In the genomic region with DNA sequence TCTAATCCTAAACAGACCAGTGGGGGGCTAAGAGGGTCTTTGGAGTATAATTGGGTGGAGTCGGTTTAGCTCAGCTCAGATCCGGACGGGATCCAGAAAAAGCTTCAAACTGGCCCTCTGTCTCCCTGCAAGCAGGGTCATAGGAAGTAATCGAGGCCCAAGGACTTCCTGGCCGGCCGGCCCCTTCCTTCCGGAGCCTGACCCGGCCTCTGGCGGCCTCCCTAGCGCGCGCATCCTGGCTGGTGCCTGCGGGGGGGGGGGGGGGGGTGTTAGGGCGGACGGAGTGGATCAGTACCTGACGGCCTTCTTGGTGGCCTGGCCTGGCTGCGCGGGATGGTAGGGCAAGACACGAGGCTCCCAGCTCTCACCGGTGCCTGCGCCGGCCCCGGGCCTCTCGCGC, we compare ENCODE assay signal across 8 mouse cellular contexts. TPM values are rescaled to one million over a fixed set of nuclear protein-coding genes. Genes with fewer than 3 reads are reported as not detected.
DNase-seq lines count a peak whose midpoint lies in the region; ATAC-seq and TF ChIP-seq lines count a peak whose summit lies in the region.

No protein-coding gene starts in this region.

- under 1% methylated on average over 24 of the region's 25 CpGs for whole genome bisulfite sequencing in embryonic facial prominence, embryonic 10.5 days
- WGBS in hindbrain, embryonic 11.5 days, result under 1% methylated on average over 18 of the region's 25 CpGs

- H3ac ChIP-seq in myocyte (ENCODE audit: control insufficient read depth, insufficient read length), result peak overlapping the region; percentile 53

- H3K79me2 ChIP-seq in myocyte (ENCODE audit: control insufficient read depth, insufficient read depth), result peaks cover 6% of the 10 kb centered on the region

- ATAC-seq in hindbrain, embryonic 11.5 days (ENCODE audit: low FRiP score), result no peak

- H3K9ac ChIP-seq in hindbrain, embryonic 11.5 days (ENCODE audit: low read depth, low read length), result peak overlapping the region; percentile 84

- no peaks in the 10 kb centered on the region for H3K9me3 ChIP-seq in embryonic facial prominence, embryonic 10.5 days
- no peaks in the 10 kb centered on the region for H3K9me3 ChIP-seq in hindbrain, embryonic 11.5 days (ENCODE audit: control insufficient read depth, low read length)

- peak; percentile 4; the same call in 1 of the 2 replicates for TF ChIP-seq CTCF in layer of hippocampus, adult 2 months (conservative IDR thresholded peaks at IDR 0.05)

- peaks cover 42% of the 10 kb centered on the region for H3K4me1 ChIP-seq in embryonic facial prominence, embryonic 10.5 days
- 0 out of 2 replicates have a peak, but pooled peaks cover 3% of the 10 kb centered on the region for H3K4me1 ChIP-seq in hindbrain, embryonic 11.5 days (replicated peaks; ENCODE audit: control insufficient read depth, insufficient read depth, low read length)

- no peak for TF ChIP-seq POLR2A in myocyte (IDR thresholded peaks at IDR 0.05; ENCODE audit: insufficient read length, low read depth)

- no peak for DNase-seq in layer of hippocampus, adult 2 months (ENCODE audit: low spot score in 2 of 2)
- DNase-seq in layer of hippocampus, adult 9-10 months (ENCODE audit: low spot score), result no peak
- peak; percentile 67 for DNase-seq in embryonic facial prominence, embryonic 10.5 days (ENCODE audit: low spot score)
- DNase-seq in hindbrain, embryonic 11.5 days (ENCODE audit: low spot score), result peak; percentile 41
- DNase-seq in liver, result peak; percentile 44
- DNase-seq in c-Kit-positive CD71-positive TER-119-positive erythroid progenitor cells, embryonic 14.5 days (ENCODE audit: low spot score), result no peak
- DNase-seq in ovary, postnatal 14 days (ENCODE audit: low spot score), result no peak

- H3K27ac ChIP-seq in layer of hippocampus, adult 2 months, result peak overlapping the region; percentile 97
- peak overlapping the region; percentile 89 for H3K27ac ChIP-seq in embryonic facial prominence, embryonic 10.5 days (replicated peaks)
- peak overlapping the region; percentile 76 for H3K27ac ChIP-seq in hindbrain, embryonic 11.5 days (ENCODE audit: low read depth, low read length)

- peak overlapping the region; percentile 92 for H3K4me2 ChIP-seq in hindbrain, embryonic 11.5 days (replicated peaks; ENCODE audit: low read depth, low read length)
- peak overlapping the region; percentile 86 for H3K4me2 ChIP-seq in myocyte (ENCODE audit: low read depth)

- peak overlapping the region; percentile 92 for H3K4me3 ChIP-seq in layer of hippocampus, adult 2 months
- peak overlapping the region; percentile 92 for H3K4me3 ChIP-seq in embryonic facial prominence, embryonic 10.5 days
- H3K4me3 ChIP-seq in hindbrain, embryonic 11.5 days (ENCODE audit: low read depth, low read length), result peak overlapping the region; percentile 88
- H3K4me3 ChIP-seq in myocyte, result peak overlapping the region; percentile 28

- peaks cover 37% of the 10 kb centered on the region for H3K36me3 ChIP-seq in embryonic facial prominence, embryonic 10.5 days (replicated peaks)
- peaks cover 11% of the 10 kb centered on the region; the same call in 1 of the 2 replicates for H3K36me3 ChIP-seq in hindbrain, embryonic 11.5 days (ENCODE audit: control insufficient read depth, insufficient read depth, low read length)
- H3K36me3 ChIP-seq in myocyte (ENCODE audit: control insufficient read depth, insufficient read depth), result peaks cover 4% of the 10 kb centered on the region

- peaks cover 62% of the 10 kb centered on the region for H3K27me3 ChIP-seq in embryonic facial prominence, embryonic 10.5 days (replicated peaks; ENCODE audit: low read depth, poor library complexity, severe bottlenecking)
- peaks cover 15% of the 10 kb centered on the region for H3K27me3 ChIP-seq in hindbrain, embryonic 11.5 days (ENCODE audit: control insufficient read depth, insufficient read depth, low read length)
- peaks cover 6% of the 10 kb centered on the region for H3K27me3 ChIP-seq in myocyte (ENCODE audit: control insufficient read depth, insufficient read depth, insufficient read length)

TF ChIP-seq in myocyte, 11 proteins besides CTCF, POLR2A, EP300 and RAD21:
- no peak for TF ChIP-seq TCF12 (IDR thresholded peaks at IDR 0.05; ENCODE audit: insufficient read depth, poor library complexity, severe bottlenecking)
- TF ChIP-seq E2F4 (IDR thresholded peaks at IDR 0.05; ENCODE audit: insufficient read depth), result no peak

RNA-seq across cellular contexts. Expression of gene Chpf, which starts 0.6 kb away (rescaled TPM):
- 10 to 100 TPM; 80.5 to 86.6 TPM for total RNA-seq in layer of hippocampus, adult 2 months (2021)
- 25.3 and 27.0 TPM in 2 replicates for polyA plus RNA-seq in embryonic facial prominence, embryonic 10.5 days (2016; fragmentation: Nextera tagmentation; extraction: Ambion mirVana)
- 17.8 and 20.2 TPM in 2 replicates for polyA plus RNA-seq in hindbrain, embryonic 11.5 days (2014; fragmentation: Nextera tagmentation; extraction: Ambion mirVana)
- polyA plus RNA-seq in myocyte (2012; fragmentation: generic; extraction: Trizol), result 52.1 TPM

RNA-seq across cellular contexts. Expression of gene Tmem198, which starts 0.8 kb away (rescaled TPM):
- total RNA-seq in layer of hippocampus, adult 2 months (2021), result 10 to 100 TPM; 64.0 to 65.4 TPM
- polyA plus RNA-seq in embryonic facial prominence, embryonic 10.5 days (2016; fragmentation: Nextera tagmentation; extraction: Ambion mirVana), result 3.3 and 3.5 TPM in 2 replicates
- 11.1 and 11.6 TPM in 2 replicates for polyA plus RNA-seq in hindbrain, embryonic 11.5 days (2014; fragmentation: Nextera tagmentation; extraction: Ambion mirVana)
- 0.78 TPM for polyA plus RNA-seq in myocyte (2012; fragmentation: generic; extraction: Trizol)

RNA-seq across cellular contexts. Expression of gene Obsl1, which starts 27.8 kb away (rescaled TPM):
- 10 to 100 TPM; 20.6 to 25.9 TPM for total RNA-seq in layer of hippocampus, adult 2 months (2021)
- 57.9 and 63.0 TPM in 2 replicates for polyA plus RNA-seq in embryonic facial prominence, embryonic 10.5 days (2016; fragmentation: Nextera tagmentation; extraction: Ambion mirVana)
- 34.0 and 34.4 TPM in 2 replicates for polyA plus RNA-seq in hindbrain, embryonic 11.5 days (2014; fragmentation: Nextera tagmentation; extraction: Ambion mirVana)
- 148 TPM for polyA plus RNA-seq in myocyte (2012; fragmentation: generic; extraction: Trizol)

RNA-seq across cellular contexts. Expression of gene Asic4, which starts 28.3 kb away (rescaled TPM):
- total RNA-seq in layer of hippocampus, adult 2 months (2021), result 1 to 10 TPM; 5.5 to 7.1 TPM
- 2.1 and 2.4 TPM in 2 replicates for polyA plus RNA-seq in embryonic facial prominence, embryonic 10.5 days (2016; fragmentation: Nextera tagmentation; extraction: Ambion mirVana)
- polyA plus RNA-seq in hindbrain, embryonic 11.5 days (2014; fragmentation: Nextera tagmentation; extraction: Ambion mirVana), result 1.9 and 4.4 TPM in 2 replicates
- 0.28 TPM for polyA plus RNA-seq in myocyte (2012; fragmentation: generic; extraction: Trizol)

RNA-seq across cellular contexts. Expression of gene Inha, which starts 28.4 kb away (rescaled TPM):
- 10 to 100 TPM; 15.3 to 16.5 TPM for total RNA-seq in layer of hippocampus, adult 2 months (2021)
- 2.3 and 3.1 TPM in 2 replicates for polyA plus RNA-seq in embryonic facial prominence, embryonic 10.5 days (2016; fragmentation: Nextera tagmentation; extraction: Ambion mirVana)
- 1.3 and 2.0 TPM in 2 replicates for polyA plus RNA-seq in hindbrain, embryonic 11.5 days (2014; fragmentation: Nextera tagmentation; extraction: Ambion mirVana)
- 4.7 TPM for polyA plus RNA-seq in myocyte (2012; fragmentation: generic; extraction: Trizol)

Comparison
In these comparisons a context has a peak if more than half of its experiments do, and no peak if none do; other contexts are left out.
1. DNase-seq: peak in embryonic facial prominence, embryonic 10.5 days (single experiment), hindbrain, embryonic 11.5 days (single experiment) and liver (single experiment); none in layer of hippocampus, adult 2 months (0 of 2), layer of hippocampus, adult 9-10 months (single experiment), c-Kit-positive CD71-positive TER-119-positive erythroid progenitor cells, embryonic 14.5 days (single experiment) and ovary, postnatal 14 days (single experiment).
2. H3K4me3 ChIP-seq: peak in every context shown above with its lines; median percentile 92 in layer of hippocampus, adult 2 months; 92 in embryonic facial prominence, embryonic 10.5 days; 88 in hindbrain, embryonic 11.5 days; 28 in myocyte.
3. Peak in every context shown above with its lines, with median percentiles within 50 percentile points of each other: H3K27ac ChIP-seq.